Mouse (Mus musculus) spleen, postnatal 14 days (tissue): ENCODE data around the gene Ptcd1.
"Not testable (repeated sequence)": the region's sequence is repeated elsewhere in the genome, so short reads cannot be mapped to it uniquely, and the experiment has no call there.

ENCODE experiments used
- DNase-seq, 2 experiments: peaks; one replicate each; pipeline ENCODE4 v3.0.0; 2021 to 2022; ENCODE audit warnings: low spot score in 2 of 2

Ptcd1 gene

GRCm38 (mm10) chr5:145114606-145115473 is 52.1 kb downstream of the Ptcd1 start:
- DNase-seq, result peak; percentile 45 to 55

- peak; percentile 40 to 60 for DNase-seq
Measured at GRCm38 (mm10) chr5:145114071-145114605, 52.8 kb downstream of the Ptcd1 start, which contains the start of gene Arpc1b. Gene Arpc1b (plus strand): TSS chr5:145114215.

GRCm38 (mm10) chr5:145113416-145113815 is 53.5 kb downstream of the Ptcd1 start:
- no peak for DNase-seq

GRCm38 (mm10) chr5:145112566-145112965 is 54.3 kb downstream of the Ptcd1 start:
- DNase-seq, result no peak

GRCm38 (mm10) chr5:145110401-145110800 is 56.5 kb downstream of the Ptcd1 start:
- DNase-seq, result no peak

- DNase-seq, result no peak
Measured at GRCm38 (mm10) chr5:145105694-145106275, 61.1 kb downstream of the Ptcd1 start.

- no peak for DNase-seq
Measured at GRCm38 (mm10) chr5:145104328-145104727, 62.6 kb downstream of the Ptcd1 start.

- DNase-seq, result no peak
Measured at GRCm38 (mm10) chr5:145102706-145103105, 64.2 kb downstream of the Ptcd1 start.

GRCm38 (mm10) chr5:145101451-145101850 is 65.5 kb downstream of the Ptcd1 start:
- not testable (repeated sequence) for DNase-seq

- no peak for DNase-seq
Measured at GRCm38 (mm10) chr5:145100960-145101359, 65.9 kb downstream of the Ptcd1 start.

- no peak for DNase-seq
Measured at GRCm38 (mm10) chr5:145098340-145098821, 68.5 kb downstream of the Ptcd1 start.
